18 mouse cellular contexts compared by ENCODE assay signal in the genomic region with DNA sequence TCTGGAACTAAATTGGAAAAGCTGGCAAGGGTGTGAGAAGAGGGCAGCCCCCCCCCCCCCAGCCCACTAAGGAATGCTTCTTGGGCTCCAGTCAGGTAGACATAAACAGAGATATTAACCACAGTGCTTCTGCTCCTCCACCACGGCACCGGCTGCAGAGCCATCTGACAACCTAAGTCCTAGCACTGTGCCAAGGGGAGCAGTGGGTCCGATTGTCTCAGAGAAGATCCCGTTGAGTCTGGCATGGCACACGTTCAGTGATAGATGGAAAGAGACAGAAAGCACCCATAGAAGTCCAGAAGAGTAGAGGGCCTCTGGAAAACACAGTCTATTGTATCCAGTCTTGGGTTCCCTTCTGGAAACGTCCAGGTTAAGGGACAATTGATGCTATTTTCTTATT.
"Had no signal": no experiment of that assay in that cellular context is flagged by ENCODE, and none has a peak within 500 bp of the region (broad histone marks: within the 10 kb centered on the region; RNA-seq: fewer than 3 reads in every experiment).

No protein-coding gene starts in this region.

- H3K9me3 ChIP-seq: midbrain, embryonic 10.5 days; midbrain, embryonic 12.5 days; neural tube, embryonic 13.5 days; neural tube, embryonic 15.5 days had no signal

- H3K4me3 ChIP-seq: midbrain, embryonic 10.5 days; midbrain, embryonic 12.5 days; myocyte; neural tube, embryonic 13.5 days; neural tube, embryonic 15.5 days had no signal

- H3K27ac ChIP-seq: midbrain, embryonic 10.5 days; midbrain, embryonic 12.5 days; neural tube, embryonic 13.5 days; neural tube, embryonic 15.5 days had no signal

- DNase-seq: lung, adult 18-20 months; lung, embryonic 14.5 days; lung, postnatal 10 days; lung, postnatal 4 days; midbrain, embryonic 14.5 days; retina, postnatal 1 day; right cerebral cortex, adult 18-20 months; right cerebral cortex, postnatal 25 days; right cerebral cortex, postnatal 4 days; spleen, adult 18-20 months; thymus, adult 18-20 months; thymus, postnatal 14 days; thymus, postnatal 36 days had no signal

- H3K4me2 ChIP-seq: lung, embryonic 14.5 days; midbrain, embryonic 12.5 days; neural tube, embryonic 13.5 days; neural tube, embryonic 15.5 days had no signal

- H3K27me3 ChIP-seq: neural tube, embryonic 13.5 days; neural tube, embryonic 15.5 days had no signal

- H3K9ac ChIP-seq: lung, embryonic 14.5 days; midbrain, embryonic 12.5 days; neural tube, embryonic 13.5 days; neural tube, embryonic 15.5 days had no signal

- H3K4me1 ChIP-seq: neural tube, embryonic 13.5 days had no signal

- H3K36me3 ChIP-seq: midbrain, embryonic 10.5 days; midbrain, embryonic 12.5 days; neural tube, embryonic 13.5 days; neural tube, embryonic 15.5 days had no signal
